Mouse (Mus musculus) intestine, embryonic 14.5 days (tissue): ENCODE results near the gene Slc6a3. TPM values are rescaled to one million over a fixed set of nuclear protein-coding genes. Genes with fewer than 3 reads are reported as not detected.

Experiments used
- ATAC-seq: fragments of 200-750 bp; cut with Nextera tagmentation; replicated peaks from 2 replicates; pipeline ENCODE4 v1.8.0; 2017; ENCODE audit warnings: low read depth, moderate number of reproducible peaks, moderate TSS enrichment, moderate library complexity; ENCODE audit not compliant: low FRiP score, low TSS enrichment
- DNase-seq: peaks from one replicate; pipeline ENCODE4 v3.0.0-alpha.2; 2018; ENCODE audit warnings: low spot score
- H3K27ac ChIP-seq: fragments of 300-500 bp; sonication (generic); 2 replicates; pipeline ENCODE4 v1.5.1; 2014; ENCODE audit warnings: low read depth, mild to moderate bottlenecking, control low read depth
- H3K27me3 ChIP-seq: fragments of 300-500 bp; sonication (generic); replicated peaks from 2 replicates; pipeline ENCODE4 v1.6.1; 2014; ENCODE audit warnings: low read length, control low read depth; ENCODE audit not compliant: control insufficient read depth, insufficient read depth
- H3K36me3 ChIP-seq: fragments of 300-500 bp; sonication (generic); 2 replicates; pipeline ENCODE4 v1.6.1; 2014; ENCODE audit warnings: low read length, control low read depth; ENCODE audit not compliant: control insufficient read depth, insufficient read depth
- H3K4me1 ChIP-seq: fragments of 300-500 bp; sonication (generic); replicated peaks from 2 replicates; pipeline ENCODE4 v1.6.1; 2014; ENCODE audit warnings: low read length, control low read depth, mixed read lengths; ENCODE audit not compliant: control insufficient read depth, insufficient read depth
- H3K4me2 ChIP-seq: fragments of 300-500 bp; sonication (generic); 2 replicates; pipeline ENCODE4 v1.6.1; 2014; ENCODE audit warnings: low read length
- H3K4me3 ChIP-seq: fragments of 300-500 bp; sonication (generic); 2 replicates; pipeline ENCODE4 v1.5.1; 2014; ENCODE audit warnings: low read depth, low read length, control low read depth, mixed read lengths
- H3K9ac ChIP-seq: fragments of 300-500 bp; sonication (generic); 2 replicates; pipeline ENCODE4 v1.6.1; 2014; ENCODE audit warnings: mild to moderate bottlenecking, low read length
- H3K9me3 ChIP-seq: fragments of 300-500 bp; sonication (generic); 2 replicates; pipeline ENCODE4 v1.6.1; 2016; ENCODE audit warnings: low read length, control low read depth; ENCODE audit not compliant: control insufficient read depth
- WGBS: fragments of 180-500 bp; shearing (Covaris S2); extraction: QIAGEN DNeasy Blood & Tissue Kit; methylation state at CpG from one replicate; pipeline ENCODE4 v1.1.7; 2014; 5-methylcytosine and 5-hydroxymethylcytosine counted together
- polyA plus RNA-seq: library from polyadenylated mRNA; unstranded; fragments of >200 nt; fragmentation: Nextera tagmentation; extraction: Ambion mirVana; gene quantifications from 2 replicates; pipeline ENCODE4 v1.2.1, GENCODE M21; 2014

Slc6a3 gene
- polyA plus RNA-seq, 1 experiment from 2014 or later: 0.09 TPM

DNA sequence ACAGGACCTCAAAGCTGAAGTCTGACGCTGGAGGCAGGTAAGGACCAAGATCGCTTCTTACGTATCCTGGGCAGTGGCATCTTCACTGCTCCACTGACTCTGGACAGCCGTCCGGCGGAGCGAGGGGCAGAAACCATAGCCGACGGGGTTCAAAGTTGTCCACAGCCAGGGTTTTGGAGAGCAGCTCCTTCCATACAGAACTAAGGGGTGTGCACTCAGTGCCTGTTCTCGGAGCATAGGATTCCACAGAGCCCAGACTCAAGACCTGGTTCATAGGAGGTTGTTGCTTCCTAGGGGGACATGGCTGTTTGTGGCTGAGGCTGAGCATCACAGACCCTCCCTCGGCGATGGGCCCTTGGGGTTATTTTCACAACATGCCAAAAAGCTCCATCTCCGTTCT is 277 bp downstream of the Slc6a3 start:
- H3K9ac ChIP-seq: no peak overlapping the region
- peaks cover 41% of the 10 kb centered on the region for H3K27me3 ChIP-seq
- H3K27ac ChIP-seq: no peak overlapping the region
- H3K9me3 ChIP-seq: no peaks in the 10 kb centered on the region
- peak overlapping the region; percentile 39 for H3K4me3 ChIP-seq
- WGBS: 22% methylated on average over 13 of the region's 13 CpGs
- no peak for DNase-seq
- peak overlapping the region; percentile 71 for H3K4me2 ChIP-seq
- no peaks in the 10 kb centered on the region for H3K4me1 ChIP-seq
- H3K36me3 ChIP-seq: no peaks in the 10 kb centered on the region
- ATAC-seq: peak; percentile 41; the same call in 1 of the 2 replicates

DNA sequence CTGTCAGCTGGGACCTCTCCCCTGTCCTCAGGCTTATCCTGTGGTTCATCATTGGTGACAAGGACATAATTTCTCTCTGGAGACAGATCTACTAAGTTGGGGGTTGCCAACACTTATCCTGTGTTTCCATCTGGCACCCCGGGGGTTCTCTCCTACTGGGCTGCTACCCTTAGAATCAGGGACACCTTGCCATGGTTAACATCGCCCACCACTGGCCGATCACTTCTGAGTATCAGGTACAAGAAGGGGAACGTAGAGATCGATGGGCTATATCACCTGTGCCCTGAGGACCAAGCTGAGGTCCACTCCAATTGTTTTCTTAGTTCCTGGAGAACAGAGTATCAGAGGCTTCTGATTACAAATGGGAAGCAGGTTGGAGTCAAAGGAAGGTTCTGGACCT is 27.7 kb downstream of the Slc6a3 start:
- Histone ChIP-seq H3K4me3 (no peak overlapping the region), H3K36me3 (no peaks in the 10 kb centered on the region)

DNA sequence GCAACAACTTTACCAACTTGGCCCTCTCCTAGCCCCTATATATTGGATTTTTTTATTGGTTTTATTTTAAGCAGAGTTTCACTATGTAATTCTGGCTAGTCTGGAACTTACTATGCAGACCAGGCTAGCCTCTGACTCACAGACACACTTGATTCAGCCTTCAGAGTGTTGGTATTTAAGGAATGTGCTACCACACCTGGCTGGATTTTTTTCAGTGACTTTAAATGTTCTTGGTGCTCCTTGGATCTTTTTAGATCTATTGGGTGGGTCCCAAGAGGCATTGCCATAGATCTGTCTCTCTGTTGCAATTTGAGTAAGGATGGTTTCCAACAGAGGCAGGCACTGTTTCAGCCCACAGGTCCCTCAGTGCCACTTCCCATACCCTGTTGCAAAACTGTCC is 38.5 kb downstream of the Slc6a3 start:
- Histone ChIP-seq H3K27ac (no peak overlapping the region), H3K4me2 (no peak overlapping the region), H3K4me1 (no peaks in the 10 kb centered on the region), H3K27me3 (no peaks in the 10 kb centered on the region), H3K9ac (no peak overlapping the region), H3K36me3 (no peaks in the 10 kb centered on the region), H3K4me3 (no peak overlapping the region), H3K9me3 (no peaks in the 10 kb centered on the region)
- DNase-seq: no peak
- ATAC-seq: no peak

More for the DNA sequence above, 27.7 kb downstream of the Slc6a3 start:
- no peak overlapping the region for H3K27ac ChIP-seq
- no peak overlapping the region for H3K9ac ChIP-seq
- no peak for DNase-seq
- no peak overlapping the region for H3K4me2 ChIP-seq
- no peaks in the 10 kb centered on the region for H3K4me1 ChIP-seq
- 82% methylated on average over 5 of the region's 5 CpGs for WGBS
- no peaks in the 10 kb centered on the region for H3K9me3 ChIP-seq
- no peaks in the 10 kb centered on the region for H3K27me3 ChIP-seq
- no peak for ATAC-seq

DNA sequence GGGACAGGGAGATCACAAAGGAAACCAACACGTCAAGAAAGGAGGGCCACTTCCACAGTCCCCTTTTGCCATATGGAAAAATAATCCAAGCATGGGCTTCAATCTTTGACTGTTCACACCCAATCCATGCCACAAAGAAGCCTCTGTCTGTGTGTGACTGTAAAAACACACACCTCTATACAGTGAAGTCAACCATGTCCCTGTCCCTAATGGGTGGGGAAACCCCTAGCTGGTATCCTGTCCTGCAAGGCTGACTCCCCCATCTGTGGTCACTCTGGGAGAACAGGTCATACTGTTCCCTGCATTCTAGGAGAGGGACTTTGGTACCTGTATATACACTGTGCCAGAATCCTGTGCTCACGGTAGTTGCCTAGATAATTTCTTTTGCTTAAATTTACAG is 40.7 kb downstream of the Slc6a3 start:
- Histone ChIP-seq H3K4me2 (no peak overlapping the region), H3K36me3 (no peaks in the 10 kb centered on the region), H3K27me3 (no peaks in the 10 kb centered on the region), H3K9ac (no peak overlapping the region), H3K27ac (no peak overlapping the region), H3K4me1 (no peaks in the 10 kb centered on the region), H3K4me3 (no peak overlapping the region), H3K9me3 (no peaks in the 10 kb centered on the region)
- no peak for ATAC-seq
- no peak for DNase-seq
- WGBS: 68% methylated on average over 2 of the region's 2 CpGs

DNA sequence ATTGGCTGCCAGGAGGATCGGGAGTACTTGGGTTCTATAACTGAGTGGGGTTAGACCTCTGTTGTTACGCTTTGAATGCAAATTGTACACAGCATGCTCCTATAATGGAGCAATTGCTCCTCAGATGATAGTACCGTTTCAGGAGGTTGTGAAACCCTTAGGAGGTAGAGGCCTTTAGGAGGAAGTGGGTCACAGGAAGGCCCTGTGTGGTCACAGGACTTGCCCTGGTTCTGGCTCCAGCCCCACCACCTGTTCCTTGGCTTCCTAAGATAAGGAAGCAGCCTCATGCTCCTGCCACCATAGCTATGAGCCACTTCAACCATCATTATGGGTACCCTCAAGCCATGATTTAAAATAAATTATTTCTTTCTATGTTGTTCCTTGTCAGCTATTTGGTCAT is 54.9 kb downstream of the Slc6a3 start:
- no peak overlapping the region for H3K9ac ChIP-seq
- no peaks in the 10 kb centered on the region for H3K4me1 ChIP-seq
- WGBS: 76% methylated on average over 3 of the region's 3 CpGs
- no peak overlapping the region for H3K4me3 ChIP-seq
- no peak overlapping the region for H3K27ac ChIP-seq
- no peaks in the 10 kb centered on the region for H3K9me3 ChIP-seq
- no peak for ATAC-seq
- no peaks in the 10 kb centered on the region for H3K36me3 ChIP-seq
- no peak overlapping the region for H3K4me2 ChIP-seq
- H3K27me3 ChIP-seq: no peaks in the 10 kb centered on the region
- no peak for DNase-seq

DNA sequence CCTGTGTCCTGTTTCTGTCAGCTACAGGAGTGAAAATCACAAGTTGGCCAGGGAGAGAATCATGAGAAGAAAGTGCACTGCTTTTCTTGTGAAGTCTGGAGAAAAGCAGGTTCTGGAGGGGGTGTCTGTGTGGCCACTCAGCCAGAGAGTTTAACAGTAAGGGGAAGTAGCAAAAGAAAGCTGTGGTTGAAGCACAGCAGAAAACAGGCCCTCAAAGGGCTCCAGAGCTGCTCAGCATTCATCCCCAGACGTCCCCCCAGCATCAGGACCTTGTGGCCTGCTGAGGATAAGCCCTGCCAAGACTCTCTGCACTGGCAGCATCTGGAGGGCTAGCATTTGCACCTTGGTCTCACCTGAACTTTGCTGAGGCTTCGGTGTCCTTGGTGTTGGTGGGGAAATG is 56.0 kb downstream of the Slc6a3 start:
- H3K4me3 ChIP-seq: no peak overlapping the region
- no peak overlapping the region for H3K4me2 ChIP-seq
- H3K36me3 ChIP-seq: no peaks in the 10 kb centered on the region
- ATAC-seq (no peak), DNase-seq (no peak)
- WGBS: 43% methylated on average over 2 of the region's 2 CpGs
- no peaks in the 10 kb centered on the region for H3K4me1 ChIP-seq
- no peaks in the 10 kb centered on the region for H3K27me3 ChIP-seq
- H3K9me3 ChIP-seq: no peaks in the 10 kb centered on the region
- no peak overlapping the region for H3K27ac ChIP-seq
- H3K9ac ChIP-seq: no peak overlapping the region

DNA sequence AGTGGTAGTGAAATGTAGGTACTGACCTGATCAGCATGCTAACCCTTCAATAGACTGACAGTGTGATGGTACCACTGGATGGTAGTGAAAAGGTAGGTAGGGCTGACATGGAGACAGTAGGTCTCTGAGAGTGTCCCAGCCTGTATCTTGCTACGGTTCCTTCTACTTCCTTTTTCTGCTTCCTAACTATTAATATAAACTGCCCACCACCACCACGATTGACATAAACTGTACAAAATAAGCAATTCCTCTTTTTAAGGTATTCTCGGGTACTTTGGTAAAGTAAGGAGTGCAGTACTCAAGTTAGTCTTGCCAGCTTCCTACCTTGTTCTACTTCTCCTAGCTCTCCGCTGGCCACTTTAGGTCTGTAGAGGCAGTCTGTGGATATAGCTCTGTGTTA is 59.7 kb downstream of the Slc6a3 start:
- ATAC-seq: no peak
- Histone ChIP-seq H3K27me3 (no peaks in the 10 kb centered on the region), H3K4me3 (no peak overlapping the region), H3K9ac (no peak overlapping the region), H3K36me3 (no peaks in the 10 kb centered on the region), H3K4me1 (no peaks in the 10 kb centered on the region), H3K4me2 (no peak overlapping the region), H3K27ac (no peak overlapping the region), H3K9me3 (no peaks in the 10 kb centered on the region)
- DNase-seq: no peak
- WGBS: 69% methylated on average over 4 of the region's 4 CpGs

DNA sequence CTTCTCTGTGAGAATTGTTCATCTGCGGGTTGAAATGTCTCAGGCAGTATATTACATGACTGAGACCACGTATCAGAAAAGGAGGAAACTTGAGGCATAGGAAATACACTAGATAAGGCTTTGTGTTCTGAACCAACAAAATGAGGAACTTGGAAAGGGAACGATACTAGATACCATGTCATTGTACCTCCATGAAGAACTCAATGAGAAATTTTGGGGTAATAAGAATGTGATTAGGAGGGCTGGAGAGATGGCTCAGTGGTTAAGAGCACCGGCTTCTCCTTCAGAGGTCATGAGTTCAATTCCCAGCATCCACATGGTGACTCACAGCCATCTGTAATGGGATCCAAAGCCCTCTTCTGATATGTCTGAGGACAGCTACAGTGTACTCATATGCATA is 63.7 kb downstream of the Slc6a3 start:
- no peak overlapping the region for H3K4me3 ChIP-seq
- ATAC-seq (no peak), DNase-seq (no peak)
- H3K4me2 ChIP-seq: no peak overlapping the region
- WGBS: 74% methylated on average over 4 of the region's 4 CpGs
- H3K4me1 ChIP-seq: peaks cover 13% of the 10 kb centered on the region
- H3K27me3 ChIP-seq: no peaks in the 10 kb centered on the region
- no peaks in the 10 kb centered on the region for H3K9me3 ChIP-seq
- no peaks in the 10 kb centered on the region for H3K36me3 ChIP-seq
- H3K9ac ChIP-seq: no peak overlapping the region
- no peak overlapping the region for H3K27ac ChIP-seq

- H3K9me3 ChIP-seq: no peaks in the 10 kb centered on the region
- H3K27ac ChIP-seq: no peak overlapping the region
- H3K36me3 ChIP-seq: peaks cover 21% of the 10 kb centered on the region
- H3K27me3 ChIP-seq: no peaks in the 10 kb centered on the region
- 45% methylated on average over 4 of the region's 4 CpGs for WGBS
- H3K4me2 ChIP-seq: peak overlapping the region; percentile 97
- H3K4me3 ChIP-seq: peak overlapping the region; percentile 86
- peak overlapping the region; percentile 67 for H3K9ac ChIP-seq
- peaks cover 14% of the 10 kb centered on the region for H3K4me1 ChIP-seq
- ATAC-seq (no peak), DNase-seq (peak; percentile 56)
Measured at GRCm38 (mm10) chr13:73603046-73603445, 66.5 kb downstream of the Slc6a3 start.
